In the genomic region with DNA sequence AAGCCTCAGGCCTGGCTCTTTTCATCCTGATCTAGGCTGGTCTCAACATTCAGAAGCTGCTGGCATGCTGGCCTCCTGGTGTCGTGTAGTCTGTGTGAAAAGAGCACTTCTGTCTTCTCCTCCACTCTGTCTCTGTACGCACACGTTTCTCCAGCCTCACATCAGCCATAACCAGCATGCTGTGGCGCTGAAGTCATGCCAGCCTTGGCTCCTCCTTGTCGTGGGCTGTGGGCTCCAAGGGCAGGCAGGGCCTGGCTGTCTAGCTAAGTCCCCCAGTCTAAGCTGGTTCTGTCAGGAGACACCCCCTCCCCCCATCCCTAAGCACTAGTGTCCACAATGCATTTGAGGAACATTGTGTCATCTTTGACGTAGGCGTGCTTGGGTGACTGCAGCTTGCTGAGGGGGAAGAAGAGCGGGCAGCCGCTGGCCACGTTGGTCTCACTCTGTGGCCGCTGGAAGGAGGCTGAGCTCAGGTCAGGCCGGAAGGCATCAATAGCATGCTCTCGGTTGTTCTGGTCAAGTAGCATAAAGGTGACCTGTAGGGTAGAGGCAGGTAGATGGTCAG, we compare ENCODE assay signal across 21 mouse cellular contexts. TPM values are rescaled to one million over a fixed set of nuclear protein-coding genes. Genes with fewer than 3 reads are reported as not detected.
A peak's percentile ranks its signal among the peaks of the same experiment; 100 is the strongest.
DNase-seq lines count a peak whose midpoint lies in the region; ATAC-seq and TF ChIP-seq lines count a peak whose summit lies in the region.
"Had no signal": no experiment of that assay in that cellular context is flagged by ENCODE, and none has a peak within 500 bp of the region (broad histone marks: within the 10 kb centered on the region; RNA-seq: fewer than 3 reads in every experiment).

No protein-coding gene starts in this region.

- ATAC-seq in hindbrain, postnatal 0 days, result no peak
- no peak for ATAC-seq in hindbrain, embryonic 16.5 days
- ATAC-seq in megakaryocyte progenitor cell, adult 5-6 weeks (replicated peaks; ENCODE audit: poor library complexity), result peak; percentile 24; the same call in 1 of the 2 replicates
- no peak for ATAC-seq in forebrain, embryonic 13.5 days

- no peaks in the 10 kb centered on the region for H3K36me3 ChIP-seq in hindbrain, postnatal 0 days (ENCODE audit: insufficient read depth, low read length)
- H3K36me3 ChIP-seq in hindbrain, embryonic 16.5 days (ENCODE audit: control insufficient read depth, insufficient read depth, low read length), result no peaks in the 10 kb centered on the region
- H3K36me3 ChIP-seq in forebrain, embryonic 13.5 days (ENCODE audit: poor library complexity, severe bottlenecking), result no peaks in the 10 kb centered on the region
- H3K36me3 ChIP-seq: forebrain, embryonic 12.5 days; heart, embryonic 15.5 days; liver, embryonic 15.5 days; neural tube, embryonic 12.5 days had no signal

- no peak overlapping the region for H3K27ac ChIP-seq in hindbrain, postnatal 0 days
- H3K27ac ChIP-seq in hindbrain, embryonic 16.5 days (ENCODE audit: low read depth, low read length), result no peak overlapping the region
- H3K27ac ChIP-seq in bone marrow macrophage, adult 2 months (ENCODE audit: insufficient read depth, low read depth, low read length), result no peak overlapping the region
- no peak overlapping the region for H3K27ac ChIP-seq in forebrain, embryonic 13.5 days
- H3K27ac ChIP-seq: forebrain, embryonic 12.5 days; heart, embryonic 15.5 days; liver, embryonic 15.5 days; neural tube, embryonic 12.5 days had no signal

- no peak overlapping the region for H3K9ac ChIP-seq in hindbrain, postnatal 0 days (replicated peaks; ENCODE audit: low read length)
- H3K9ac ChIP-seq in hindbrain, embryonic 16.5 days (ENCODE audit: low read depth, low read length), result no peak overlapping the region
- no peak overlapping the region for H3K9ac ChIP-seq in forebrain, embryonic 13.5 days
- H3K9ac ChIP-seq: forebrain, embryonic 12.5 days; heart, embryonic 15.5 days; liver, embryonic 15.5 days; neural tube, embryonic 12.5 days had no signal

- no peaks in the 10 kb centered on the region for H3K27me3 ChIP-seq in hindbrain, postnatal 0 days (ENCODE audit: insufficient read depth, low read length)
- H3K27me3 ChIP-seq in hindbrain, embryonic 16.5 days (replicated peaks; ENCODE audit: control insufficient read depth, insufficient read depth, low read length), result no peaks in the 10 kb centered on the region
- no peaks in the 10 kb centered on the region for H3K27me3 ChIP-seq in forebrain, embryonic 13.5 days
- H3K27me3 ChIP-seq: neural tube, embryonic 12.5 days had no signal

- H3K4me2 ChIP-seq in hindbrain, postnatal 0 days (ENCODE audit: low read depth, low read length), result no peak overlapping the region
- no peak overlapping the region for H3K4me2 ChIP-seq in hindbrain, embryonic 16.5 days (ENCODE audit: low read length)
- no peak overlapping the region for H3K4me2 ChIP-seq in forebrain, embryonic 13.5 days
- H3K4me2 ChIP-seq: forebrain, embryonic 12.5 days; heart, embryonic 15.5 days; liver, embryonic 15.5 days; midbrain, embryonic 11.5 days; neural tube, embryonic 12.5 days had no signal

- no peaks in the 10 kb centered on the region for H3K9me3 ChIP-seq in hindbrain, postnatal 0 days (ENCODE audit: low read length)
- no peaks in the 10 kb centered on the region for H3K9me3 ChIP-seq in hindbrain, embryonic 16.5 days (ENCODE audit: control insufficient read depth, low read length)
- H3K9me3 ChIP-seq in forebrain, embryonic 13.5 days (replicated peaks), result no peaks in the 10 kb centered on the region
- H3K9me3 ChIP-seq: forebrain, embryonic 12.5 days; heart, embryonic 15.5 days; liver, embryonic 15.5 days; neural tube, embryonic 12.5 days had no signal

- DNase-seq in hindbrain, postnatal 0 days (ENCODE audit: low spot score), result peak; percentile 22
- DNase-seq in lung, postnatal 36 days, result peak; percentile 17
- DNase-seq in lung, adult 18-20 months, result no peak
- no peak for DNase-seq in spleen, postnatal 36 days (ENCODE audit: low spot score in 2 of 2)
- DNase-seq: B cell, adult 2 months; cerebellum, adult 11-12 months; cerebellum, postnatal 25 days; heart, adult 18-20 months; kidney, adult 18-20 months; kidney, postnatal 14 days; lung, postnatal 10 days; thymus, postnatal 25 days had no signal

- H3K4me1 ChIP-seq in hindbrain, postnatal 0 days (ENCODE audit: insufficient read depth, low read length), result peaks cover 6% of the 10 kb centered on the region; the same call in 1 of the 2 replicates
- peaks cover 2% of the 10 kb centered on the region for H3K4me1 ChIP-seq in hindbrain, embryonic 16.5 days (ENCODE audit: control insufficient read depth, insufficient read depth, low read depth, low read length)
- H3K4me1 ChIP-seq in bone marrow macrophage, adult 2 months (ENCODE audit: control insufficient read depth, insufficient read depth, low read length), result peaks cover 38% of the 10 kb centered on the region
- H3K4me1 ChIP-seq in forebrain, embryonic 13.5 days, result no peaks in the 10 kb centered on the region
- H3K4me1 ChIP-seq: forebrain, embryonic 12.5 days; neural tube, embryonic 12.5 days had no signal

- no peak for TF ChIP-seq CTCF in hindbrain, postnatal 0 days (IDR thresholded peaks at IDR 0.05; ENCODE audit: low read depth)
- no peak for TF ChIP-seq CTCF in bone marrow macrophage, adult 2 months (IDR thresholded peaks at IDR 0.05; ENCODE audit: low read depth, low read length)

- H3K4me3 ChIP-seq in hindbrain, postnatal 0 days (ENCODE audit: low read length), result no peak overlapping the region
- no peak overlapping the region for H3K4me3 ChIP-seq in hindbrain, embryonic 16.5 days (ENCODE audit: low read length)
- H3K4me3 ChIP-seq in bone marrow macrophage, adult 2 months (ENCODE audit: insufficient read depth, low read length), result peak overlapping the region; percentile 9
- no peak overlapping the region for H3K4me3 ChIP-seq in forebrain, embryonic 13.5 days
- H3K4me3 ChIP-seq: forebrain, embryonic 12.5 days; heart, embryonic 15.5 days; liver, embryonic 15.5 days; neural tube, embryonic 12.5 days had no signal

- TF ChIP-seq POLR2A in bone marrow macrophage, adult 2 months (IDR thresholded peaks at IDR 0.05; ENCODE audit: borderline replicate concordance, low read depth, low read length), result no peak

- WGBS in hindbrain, postnatal 0 days, result 69% methylated on average over 13 of the region's 13 CpGs
- 80% methylated on average over 13 of the region's 13 CpGs for WGBS in hindbrain, embryonic 16.5 days
- WGBS in forebrain, embryonic 13.5 days, result 82% methylated on average over 13 of the region's 13 CpGs

RNA-seq across cellular contexts. Expression of a gene that starts 17.9 kb away (rescaled TPM):
- total RNA-seq in hindbrain, postnatal 0 days (2014; rRNA removed), result 1.0 and 2.6 TPM in 2 replicates
- polyA plus RNA-seq in hindbrain, postnatal 0 days (2015; fragmentation: Nextera tagmentation; extraction: Ambion mirVana), result 3.4 and 3.9 TPM in 2 replicates
- 2.5 and 4.0 TPM in 2 replicates for polyA plus RNA-seq in hindbrain, embryonic 16.5 days (2015; fragmentation: Nextera tagmentation; extraction: Ambion mirVana)
- 22.0 and 28.0 TPM in 2 replicates for polyA plus RNA-seq in bone marrow macrophage, adult 2 months (2012; ENCODE audit: insufficient read depth, insufficient read length, missing spikeins)
- 1.3 and 1.4 TPM in 2 replicates for total RNA-seq in megakaryocyte progenitor cell, adult 5-6 weeks (2015)
- total RNA-seq in megakaryocyte progenitor cell, adult 5-6 weeks (2017), result 0.61 TPM in 1 of 2 replicates, not detected in the other
- 0.13 and 0.34 TPM in 2 replicates for polyA plus RNA-seq in forebrain, embryonic 13.5 days (2015; fragmentation: Nextera tagmentation; extraction: Ambion mirVana)

RNA-seq across cellular contexts. Expression of a gene that starts 29.8 kb away (rescaled TPM):
- 1.7 and 2.5 TPM in 2 replicates for total RNA-seq in hindbrain, postnatal 0 days (2014; rRNA removed)
- polyA plus RNA-seq in hindbrain, postnatal 0 days (2015; fragmentation: Nextera tagmentation; extraction: Ambion mirVana), result 1.3 and 3.1 TPM in 2 replicates
- 2.2 and 2.7 TPM in 2 replicates for polyA plus RNA-seq in hindbrain, embryonic 16.5 days (2015; fragmentation: Nextera tagmentation; extraction: Ambion mirVana)
- polyA plus RNA-seq in bone marrow macrophage, adult 2 months (2012; ENCODE audit: insufficient read depth, insufficient read length, missing spikeins), result 9.9 and 13.4 TPM in 2 replicates
- total RNA-seq in megakaryocyte progenitor cell, adult 5-6 weeks (2015), result 6.9 and 8.8 TPM in 2 replicates
- 6.5 and 10.0 TPM in 2 replicates for total RNA-seq in megakaryocyte progenitor cell, adult 5-6 weeks (2017)
- polyA plus RNA-seq in forebrain, embryonic 13.5 days (2015; fragmentation: Nextera tagmentation; extraction: Ambion mirVana), result 4.2 and 4.5 TPM in 2 replicates

Comparison
In these comparisons a context has a peak if more than half of its experiments do, and no peak if none do; other contexts are left out.
1. DNase-seq: peak in hindbrain, postnatal 0 days (single experiment) and lung, postnatal 36 days (single experiment); none in lung, adult 18-20 months (0 of 2) and spleen, postnatal 36 days (0 of 2).